Mouse (Mus musculus): ENCODE results near the gene Rspo3.

Rspo3 gene

GRCm38 (mm10) chr10:29535546-29536260 lies at the start of gene Rspo3:
Gene Rspo3 (minus strand): TSS chr10:29535867.
- DNase-seq: peak; percentile 59 to 61

- DNase-seq: no peak
Observed at GRCm38 (mm10) chr10:29581940-29582339, 46.3 kb upstream of the Rspo3 start.

GRCm38 (mm10) chr10:29581476-29581875 lies 45.8 kb upstream of the Rspo3 start:
- DNase-seq: no peak

GRCm38 (mm10) chr10:29555983-29556382 lies 20.3 kb upstream of the Rspo3 start:
- no peak for DNase-seq

GRCm38 (mm10) chr10:29554365-29554764 lies 18.7 kb upstream of the Rspo3 start:
- DNase-seq: no peak

- peak; percentile 12 to 22 for DNase-seq
Observed at GRCm38 (mm10) chr10:29542982-29543381, 7.3 kb upstream of the Rspo3 start.

GRCm38 (mm10) chr10:29539516-29539915 lies 3.8 kb upstream of the Rspo3 start:
- no peak for DNase-seq

- DNase-seq: no peak
Observed at GRCm38 (mm10) chr10:29538791-29539190, 3.1 kb upstream of the Rspo3 start.

GRCm38 (mm10) chr10:29534830-29535227 lies 838 bp downstream of the Rspo3 start:
- peak; percentile 5 to 10 for DNase-seq

GRCm38 (mm10) chr10:29533846-29534829 lies 1.5 kb downstream of the Rspo3 start:
- DNase-seq: peak; percentile 37 to 40

GRCm38 (mm10) chr10:29532821-29533715 lies 2.6 kb downstream of the Rspo3 start:
- DNase-seq: peak; percentile 82 to 89

- DNase-seq: no peak
Observed at GRCm38 (mm10) chr10:29513563-29513962, 22.1 kb downstream of the Rspo3 start.

- DNase-seq: no peak
Observed at GRCm38 (mm10) chr10:29508167-29508566, 27.5 kb downstream of the Rspo3 start.

GRCm38 (mm10) chr10:29497205-29497822 lies 38.4 kb downstream of the Rspo3 start:
- no peak for DNase-seq

- DNase-seq: no peak
Observed at GRCm38 (mm10) chr10:29493996-29494395, 41.7 kb downstream of the Rspo3 start.

- DNase-seq: no peak
Observed at GRCm38 (mm10) chr10:29480945-29481344, 54.7 kb downstream of the Rspo3 start.

GRCm38 (mm10) chr10:29479401-29479800 lies 56.3 kb downstream of the Rspo3 start:
- no peak for DNase-seq

- DNase-seq: no peak
Observed at GRCm38 (mm10) chr10:29470454-29470853, 65.2 kb downstream of the Rspo3 start.

GRCm38 (mm10) chr10:29460100-29460499 lies 75.6 kb downstream of the Rspo3 start:
- no peak for DNase-seq

- DNase-seq: no peak
Observed at GRCm38 (mm10) chr10:29459632-29460031, 76.0 kb downstream of the Rspo3 start.

GRCm38 (mm10) chr10:29445076-29445475 lies 90.6 kb downstream of the Rspo3 start:
- no peak for DNase-seq

GRCm38 (mm10) chr10:29441297-29441696 lies 94.4 kb downstream of the Rspo3 start:
- no peak for DNase-seq

All from cerebellum, postnatal 25 days (tissue).